Mouse (Mus musculus): ENCODE measurements around the gene Bbip1.

GRCm38 (mm10) chr19:53892838-53893359 lies 51.5 kb downstream of the Bbip1 start:
- TF ChIP-seq ZNF384 (IDR thresholded peaks at IDR 0.05; ENCODE audit: low read depth, low read length) (no peak), CHD2 (IDR thresholded peaks at IDR 0.05; ENCODE audit: low read depth, low read length) (no peak), HCFC1 (IDR thresholded peaks at IDR 0.05; ENCODE audit: borderline replicate concordance, insufficient read depth, low read length) (no peak), ZC3H11A (IDR thresholded peaks at IDR 0.05; ENCODE audit: borderline replicate concordance, low read depth, low read length) (no peak), MAFK (IDR thresholded peaks at IDR 0.05; ENCODE audit: insufficient read depth, low read depth, low read length) (no peak)
